Mouse (Mus musculus): ENCODE results near the gene Cfap298. TPM values are rescaled to one million over a fixed set of nuclear protein-coding genes. Genes with fewer than 3 reads are reported as not detected.

Cfap298 gene
- polyA plus RNA-seq, 1 experiment from 2014 or later, result 50.7 TPM

- H3K4me1 ChIP-seq (ENCODE audit: control insufficient read depth, insufficient read depth, low read length), result no peaks in the 10 kb centered on the region
- no peak overlapping the region for H3K27ac ChIP-seq (ENCODE audit: low read depth, low read length)
- H3K9me3 ChIP-seq (ENCODE audit: control insufficient read depth, low read length), result no peaks in the 10 kb centered on the region
- no peaks in the 10 kb centered on the region for H3K27me3 ChIP-seq (ENCODE audit: control insufficient read depth, insufficient read depth, low read length)
- H3K4me3 ChIP-seq (ENCODE audit: low read length), result no peak overlapping the region
- no peak overlapping the region for H3K9ac ChIP-seq (ENCODE audit: low read depth, low read length)
- H3K36me3 ChIP-seq (ENCODE audit: control insufficient read depth, insufficient read depth, low read length), result peaks cover 11% of the 10 kb centered on the region; the same call in 1 of the 2 replicates
- no peak overlapping the region for H3K4me2 ChIP-seq (replicated peaks; ENCODE audit: low read depth, low read length)
- no peak for ATAC-seq (ENCODE audit: low FRiP score, low TSS enrichment)
- 83% methylated on average over 9 of the region's 9 CpGs for WGBS
Observed at GRCm38 (mm10) chr16:90953147-90953546, 18.2 kb upstream of the Cfap298 start.

- Histone ChIP-seq H3K9me3 (ENCODE audit: control insufficient read depth, low read length) (no peaks in the 10 kb centered on the region), H3K4me1 (ENCODE audit: control insufficient read depth, insufficient read depth, low read length) (no peaks in the 10 kb centered on the region), H3K9ac (ENCODE audit: low read depth, low read length) (no peak overlapping the region), H3K36me3 (ENCODE audit: control insufficient read depth, insufficient read depth, low read length) (peaks cover 12% of the 10 kb centered on the region; the same call in 1 of the 2 replicates), H3K27me3 (ENCODE audit: control insufficient read depth, insufficient read depth, low read length) (no peaks in the 10 kb centered on the region), H3K4me2 (replicated peaks; ENCODE audit: low read depth, low read length) (no peak overlapping the region), H3K27ac (ENCODE audit: low read depth, low read length) (no peak overlapping the region), H3K4me3 (ENCODE audit: low read length) (no peak overlapping the region)
- ATAC-seq (ENCODE audit: low FRiP score, low TSS enrichment), result no peak
- WGBS, result 55% methylated on average over 17 of the region's 17 CpGs
Observed at GRCm38 (mm10) chr16:90950354-90950963, 15.5 kb upstream of the Cfap298 start.

- peaks cover 15% of the 10 kb centered on the region; the same call in 1 of the 2 replicates for H3K36me3 ChIP-seq (ENCODE audit: control insufficient read depth, insufficient read depth, low read length)
- H3K27me3 ChIP-seq (ENCODE audit: control insufficient read depth, insufficient read depth, low read length), result no peaks in the 10 kb centered on the region
- no peak overlapping the region for H3K4me3 ChIP-seq (ENCODE audit: low read length)
- H3K9me3 ChIP-seq (ENCODE audit: control insufficient read depth, low read length), result no peaks in the 10 kb centered on the region
- H3K4me2 ChIP-seq (replicated peaks; ENCODE audit: low read depth, low read length), result no peak overlapping the region
- 53% methylated on average over 8 of the region's 8 CpGs for WGBS
- H3K4me1 ChIP-seq (ENCODE audit: control insufficient read depth, insufficient read depth, low read length), result no peaks in the 10 kb centered on the region
- ATAC-seq (ENCODE audit: low FRiP score, low TSS enrichment), result 0 out of 2 replicates have a peak, but pooled peaks have one; percentile 57
- no peak overlapping the region for H3K27ac ChIP-seq (ENCODE audit: low read depth, low read length)
- no peak overlapping the region for H3K9ac ChIP-seq (ENCODE audit: low read depth, low read length)
Observed at GRCm38 (mm10) chr16:90946977-90947376, 12.1 kb upstream of the Cfap298 start.

- Histone ChIP-seq H3K36me3 (ENCODE audit: control insufficient read depth, insufficient read depth, low read length) (peaks cover 17% of the 10 kb centered on the region; the same call in 1 of the 2 replicates), H3K9ac (ENCODE audit: low read depth, low read length) (no peak overlapping the region), H3K27ac (ENCODE audit: low read depth, low read length) (no peak overlapping the region), H3K9me3 (ENCODE audit: control insufficient read depth, low read length) (no peaks in the 10 kb centered on the region), H3K4me1 (ENCODE audit: control insufficient read depth, insufficient read depth, low read length) (no peaks in the 10 kb centered on the region), H3K4me3 (ENCODE audit: low read length) (no peak overlapping the region), H3K27me3 (ENCODE audit: control insufficient read depth, insufficient read depth, low read length) (no peaks in the 10 kb centered on the region), H3K4me2 (replicated peaks; ENCODE audit: low read depth, low read length) (no peak overlapping the region)
- no peak for ATAC-seq (ENCODE audit: low FRiP score, low TSS enrichment)
- 95% methylated on average over 7 of the region's 7 CpGs for WGBS
Observed at GRCm38 (mm10) chr16:90941246-90941645, 6.3 kb upstream of the Cfap298 start.

GRCm38 (mm10) chr16:90934193-90934686, 674 bp downstream of the Cfap298 start:
- WGBS, result under 1% methylated on average over 38 of the region's 38 CpGs
- peak overlapping the region; percentile 72 for H3K4me3 ChIP-seq (ENCODE audit: low read length)
- peak overlapping the region; percentile 68 for H3K27ac ChIP-seq (ENCODE audit: low read depth, low read length)
- H3K36me3 ChIP-seq (ENCODE audit: control insufficient read depth, insufficient read depth, low read length), result peaks cover 15% of the 10 kb centered on the region; the same call in 1 of the 2 replicates
- peak; percentile 63 for ATAC-seq (ENCODE audit: low FRiP score, low TSS enrichment)
- no peaks in the 10 kb centered on the region for H3K9me3 ChIP-seq (ENCODE audit: control insufficient read depth, low read length)
- peak overlapping the region; percentile 71 for H3K4me2 ChIP-seq (replicated peaks; ENCODE audit: low read depth, low read length)
- H3K27me3 ChIP-seq (ENCODE audit: control insufficient read depth, insufficient read depth, low read length), result no peaks in the 10 kb centered on the region
- no peaks in the 10 kb centered on the region for H3K4me1 ChIP-seq (ENCODE audit: control insufficient read depth, insufficient read depth, low read length)
- H3K9ac ChIP-seq (ENCODE audit: low read depth, low read length), result peak overlapping the region; percentile 75

- no peaks in the 10 kb centered on the region for H3K27me3 ChIP-seq (ENCODE audit: control insufficient read depth, insufficient read depth, low read length)
- H3K9me3 ChIP-seq (ENCODE audit: control insufficient read depth, low read length), result no peaks in the 10 kb centered on the region
- peak overlapping the region; percentile 68; the same call in 1 of the 2 replicates for H3K27ac ChIP-seq (ENCODE audit: low read depth, low read length)
- H3K4me2 ChIP-seq (replicated peaks; ENCODE audit: low read depth, low read length), result peak overlapping the region; percentile 71
- H3K36me3 ChIP-seq (ENCODE audit: control insufficient read depth, insufficient read depth, low read length), result peaks cover 14% of the 10 kb centered on the region; the same call in 1 of the 2 replicates
- peak overlapping the region; percentile 75 for H3K9ac ChIP-seq (ENCODE audit: low read depth, low read length)
- H3K4me3 ChIP-seq (ENCODE audit: low read length), result peak overlapping the region; percentile 72
- H3K4me1 ChIP-seq (ENCODE audit: control insufficient read depth, insufficient read depth, low read length), result no peaks in the 10 kb centered on the region
- no peak for ATAC-seq (ENCODE audit: low FRiP score, low TSS enrichment)
- WGBS, result 29% methylated on average over 13 of the region's 13 CpGs
Observed at GRCm38 (mm10) chr16:90933534-90934176, 1.3 kb downstream of the Cfap298 start.

GRCm38 (mm10) chr16:90927446-90927845, 7.5 kb downstream of the Cfap298 start:
- Histone ChIP-seq H3K4me1 (ENCODE audit: control insufficient read depth, insufficient read depth, low read length) (no peaks in the 10 kb centered on the region), H3K36me3 (ENCODE audit: control insufficient read depth, insufficient read depth, low read length) (peaks cover 17% of the 10 kb centered on the region; the same call in 1 of the 2 replicates), H3K4me3 (ENCODE audit: low read length) (no peak overlapping the region), H3K9ac (ENCODE audit: low read depth, low read length) (no peak overlapping the region), H3K9me3 (ENCODE audit: control insufficient read depth, low read length) (no peaks in the 10 kb centered on the region), H3K27me3 (ENCODE audit: control insufficient read depth, insufficient read depth, low read length) (no peaks in the 10 kb centered on the region), H3K4me2 (replicated peaks; ENCODE audit: low read depth, low read length) (no peak overlapping the region), H3K27ac (ENCODE audit: low read depth, low read length) (no peak overlapping the region)
- 91% methylated on average over 4 of the region's 4 CpGs for WGBS
- no peak for ATAC-seq (ENCODE audit: low FRiP score, low TSS enrichment)

- no peaks in the 10 kb centered on the region for H3K27me3 ChIP-seq (ENCODE audit: control insufficient read depth, insufficient read depth, low read length)
- peak; percentile 63 for ATAC-seq (ENCODE audit: low FRiP score, low TSS enrichment)
- H3K4me1 ChIP-seq (ENCODE audit: control insufficient read depth, insufficient read depth, low read length), result no peaks in the 10 kb centered on the region
- H3K27ac ChIP-seq (ENCODE audit: low read depth, low read length), result no peak overlapping the region
- peaks cover 17% of the 10 kb centered on the region; the same call in 1 of the 2 replicates for H3K36me3 ChIP-seq (ENCODE audit: control insufficient read depth, insufficient read depth, low read length)
- no peak overlapping the region for H3K4me2 ChIP-seq (replicated peaks; ENCODE audit: low read depth, low read length)
- 26% methylated on average over 5 of the region's 5 CpGs for WGBS
- no peak overlapping the region for H3K9ac ChIP-seq (ENCODE audit: low read depth, low read length)
- no peaks in the 10 kb centered on the region for H3K9me3 ChIP-seq (ENCODE audit: control insufficient read depth, low read length)
- H3K4me3 ChIP-seq (ENCODE audit: low read length), result no peak overlapping the region
Observed at GRCm38 (mm10) chr16:90925461-90925860, 9.5 kb downstream of the Cfap298 start.
